Mouse (Mus musculus): ENCODE results near the gene Hint1. TPM values are rescaled to one million over a fixed set of nuclear protein-coding genes. Genes with fewer than 3 reads are reported as not detected.

Gene Hint1
- total RNA-seq (2018; cell fraction: chromatin; rRNA removed) = 10 to 100 TPM in 23 of 26 experiments, 1 to 10 TPM in 3; 8.1 to 84.4 (median 24.2) TPM
- 100 to 1,000 TPM; 354 to 532 (median 434) TPM for total RNA-seq (2018; cell fraction: cytosol; rRNA removed)
- total RNA-seq (2018; cell fraction: nucleus; rRNA removed) = 100 to 1,000 TPM in 15 of 26 experiments, 10 to 100 TPM in 11; 45.3 to 183 (median 105) TPM
- polyA plus RNA-seq (2018) = 231 to 631 TPM (median 515 TPM) in 3 replicates

- Histone ChIP-seq H3K79me2 (ENCODE audit: inconsistent target) (peaks cover 37% of the 10 kb centered on the region), H3K27ac (peak within 1 kb of the TSS; percentile 70), H3K4me3 (ENCODE audit: inconsistent target) (peak within 1 kb of the TSS; percentile 66), H3K36me3 (ENCODE audit: inconsistent target) (peaks cover 19% of the 10 kb centered on the region)
- WGBS (ENCODE audit: missing documents) = under 1% methylated on average over 89 of the region's 107 CpGs
These were observed at the start of gene Hint1 for GRCm38 (mm10) chr11:54866119-54867048. Hint1 (plus strand) TSS chr11:54866383.

DNA sequence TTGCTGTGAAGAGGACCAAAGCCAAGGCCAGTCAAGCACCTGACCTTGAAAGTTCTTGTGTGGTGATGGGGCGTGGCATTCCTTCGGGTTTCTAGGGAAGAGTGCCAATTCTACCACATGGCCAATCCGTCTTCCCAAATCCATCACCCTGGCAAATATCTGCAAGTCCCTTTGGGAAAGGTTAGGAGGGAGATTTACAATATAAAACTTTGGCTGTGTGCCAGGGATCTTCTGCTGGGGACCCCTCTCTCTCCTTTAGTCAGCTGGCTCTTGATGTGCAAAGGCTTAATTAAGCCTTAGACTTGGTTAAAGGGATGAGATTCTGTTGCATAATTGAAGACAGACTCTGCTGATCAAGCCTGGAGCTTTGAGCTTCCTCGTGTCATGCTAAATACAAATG is 48.7 kb upstream of the Hint1 start:
- no peak overlapping the region for H3K4me3 ChIP-seq (ENCODE audit: inconsistent target)
- no peak overlapping the region for H3K27ac ChIP-seq
- no peaks in the 10 kb centered on the region for H3K79me2 ChIP-seq (ENCODE audit: inconsistent target)
- no peaks in the 10 kb centered on the region for H3K36me3 ChIP-seq (ENCODE audit: inconsistent target)
- WGBS (ENCODE audit: missing documents) = 95% methylated on average over 4 of the region's 4 CpGs

DNA sequence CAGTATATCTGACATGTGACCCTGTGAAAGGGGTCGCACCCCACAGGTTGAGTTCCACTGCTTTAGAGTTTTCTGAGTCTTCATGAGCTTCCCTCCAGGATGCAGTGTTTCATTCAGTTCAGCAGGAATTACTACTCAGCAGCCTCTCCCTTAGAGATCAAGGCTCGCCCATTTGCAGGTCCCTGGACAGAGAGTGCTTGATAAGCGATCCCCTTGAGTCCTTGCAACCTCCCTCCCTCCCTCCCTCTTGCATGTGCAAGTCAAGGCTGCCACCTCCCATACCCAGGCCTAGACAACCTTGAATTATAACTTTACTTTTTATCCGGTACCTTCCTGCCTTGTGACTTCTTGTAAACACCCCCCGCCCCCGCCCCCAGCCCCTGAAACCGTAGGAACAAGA is 46.7 kb upstream of the Hint1 start:
- 93% methylated on average over 7 of the region's 7 CpGs for WGBS (ENCODE audit: missing documents)
- Histone ChIP-seq H3K27ac (no peak overlapping the region), H3K79me2 (ENCODE audit: inconsistent target) (no peaks in the 10 kb centered on the region), H3K36me3 (ENCODE audit: inconsistent target) (no peaks in the 10 kb centered on the region), H3K4me3 (ENCODE audit: inconsistent target) (no peak overlapping the region)

DNA sequence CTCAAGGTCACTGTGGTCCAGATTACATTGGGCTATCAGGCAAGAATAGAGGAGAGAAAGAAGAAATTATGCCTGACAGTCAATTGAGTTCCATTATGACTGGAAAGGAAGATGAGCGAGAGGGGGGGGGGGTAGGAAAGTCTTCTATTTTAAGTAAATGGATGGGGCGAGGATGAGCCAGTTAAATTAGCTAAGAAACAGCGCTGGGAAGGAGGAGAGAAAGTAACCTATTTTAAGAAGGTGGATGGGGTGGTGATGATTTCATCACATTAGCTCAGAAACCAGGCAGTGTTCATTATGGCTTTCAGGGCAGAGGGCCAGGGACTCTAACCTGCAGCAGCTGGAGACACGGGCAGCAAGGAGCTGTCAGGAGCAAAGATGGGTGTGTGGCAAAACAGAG is 42.7 kb upstream of the Hint1 start:
- WGBS (ENCODE audit: missing documents) = 90% methylated on average over 4 of the region's 4 CpGs
- H3K36me3 ChIP-seq (ENCODE audit: inconsistent target) = no peaks in the 10 kb centered on the region
- no peaks in the 10 kb centered on the region for H3K79me2 ChIP-seq (ENCODE audit: inconsistent target)
- H3K27ac ChIP-seq = no peak overlapping the region
- H3K4me3 ChIP-seq (ENCODE audit: inconsistent target) = no peak overlapping the region

- WGBS (ENCODE audit: missing documents) = 85% methylated on average over 4 of the region's 4 CpGs
- Histone ChIP-seq H3K27ac (no peak overlapping the region), H3K4me3 (ENCODE audit: inconsistent target) (no peak overlapping the region), H3K79me2 (ENCODE audit: inconsistent target) (no peaks in the 10 kb centered on the region), H3K36me3 (ENCODE audit: inconsistent target) (no peaks in the 10 kb centered on the region)
These were observed 40.4 kb upstream of the Hint1 start for GRCm38 (mm10) chr11:54825774-54826173.

- Histone ChIP-seq H3K4me3 (ENCODE audit: inconsistent target) (no peak overlapping the region), H3K36me3 (ENCODE audit: inconsistent target) (no peaks in the 10 kb centered on the region), H3K27ac (no peak overlapping the region), H3K79me2 (ENCODE audit: inconsistent target) (no peaks in the 10 kb centered on the region)
- WGBS (ENCODE audit: missing documents) = 86% methylated on average over 8 of the region's 8 CpGs
These were observed 39.4 kb upstream of the Hint1 start for GRCm38 (mm10) chr11:54826819-54827218.

DNA sequence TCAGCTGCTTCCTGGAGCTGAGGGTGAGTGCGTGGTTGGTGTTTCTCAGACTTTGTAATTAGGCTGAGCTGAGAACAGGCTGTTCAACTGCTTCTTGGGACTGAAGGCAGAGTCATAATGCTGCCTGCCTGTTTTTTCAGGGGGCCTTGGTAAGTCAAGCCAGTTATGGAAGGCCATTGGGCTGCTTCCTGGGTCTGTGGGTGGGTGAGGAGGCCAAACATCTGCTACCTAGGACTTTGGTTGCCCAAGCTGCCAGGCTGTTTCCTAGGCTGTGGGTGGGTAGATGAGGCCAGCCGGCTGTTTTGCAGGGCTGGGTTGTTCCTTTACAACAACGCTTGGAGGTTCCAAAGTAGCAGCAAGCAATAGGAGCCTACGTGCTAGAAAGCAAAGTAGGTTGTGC is 32.4 kb upstream of the Hint1 start:
- no peak overlapping the region for H3K27ac ChIP-seq
- no peaks in the 10 kb centered on the region for H3K36me3 ChIP-seq (ENCODE audit: inconsistent target)
- WGBS (ENCODE audit: missing documents) = 53% methylated on average over 4 of the region's 4 CpGs

DNA sequence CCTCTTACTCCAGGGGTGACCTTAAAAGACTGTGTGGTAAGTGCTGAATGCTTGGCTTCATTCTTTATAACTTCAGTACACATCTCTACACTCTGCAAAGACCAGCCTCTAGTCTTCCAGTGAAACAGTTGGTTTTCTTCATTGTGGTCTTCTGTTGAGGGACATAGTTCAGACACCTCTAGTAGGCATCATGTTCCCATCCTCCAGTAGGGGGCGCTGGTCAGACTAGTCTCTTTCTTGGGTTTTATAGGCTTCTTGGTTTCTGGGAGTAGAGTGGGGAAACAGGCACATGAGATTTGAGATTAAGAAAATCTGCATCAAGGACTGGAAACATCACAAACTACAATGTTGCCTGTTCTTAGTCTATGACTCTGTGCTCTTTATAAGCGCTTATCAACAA is 31.6 kb upstream of the Hint1 start:
- WGBS (ENCODE audit: missing documents) = 82% methylated on average over 2 of the region's 2 CpGs

More for the DNA sequence above, 32.4 kb upstream of the Hint1 start:
- no peak overlapping the region for H3K4me3 ChIP-seq (ENCODE audit: inconsistent target)
- H3K79me2 ChIP-seq (ENCODE audit: inconsistent target) = no peaks in the 10 kb centered on the region

GRCm38 (mm10) chr11:54836106-54836505 is 30.1 kb upstream of the Hint1 start:
- Histone ChIP-seq H3K4me3 (ENCODE audit: inconsistent target) (no peak overlapping the region), H3K27ac (no peak overlapping the region), H3K79me2 (ENCODE audit: inconsistent target) (no peaks in the 10 kb centered on the region), H3K36me3 (ENCODE audit: inconsistent target) (no peaks in the 10 kb centered on the region)
- 90% methylated on average over 9 of the region's 9 CpGs for WGBS (ENCODE audit: missing documents)

More for the DNA sequence above, 31.6 kb upstream of the Hint1 start:
- Histone ChIP-seq H3K79me2 (ENCODE audit: inconsistent target) (no peaks in the 10 kb centered on the region), H3K36me3 (ENCODE audit: inconsistent target) (no peaks in the 10 kb centered on the region), H3K27ac (no peak overlapping the region), H3K4me3 (ENCODE audit: inconsistent target) (no peak overlapping the region)

DNA sequence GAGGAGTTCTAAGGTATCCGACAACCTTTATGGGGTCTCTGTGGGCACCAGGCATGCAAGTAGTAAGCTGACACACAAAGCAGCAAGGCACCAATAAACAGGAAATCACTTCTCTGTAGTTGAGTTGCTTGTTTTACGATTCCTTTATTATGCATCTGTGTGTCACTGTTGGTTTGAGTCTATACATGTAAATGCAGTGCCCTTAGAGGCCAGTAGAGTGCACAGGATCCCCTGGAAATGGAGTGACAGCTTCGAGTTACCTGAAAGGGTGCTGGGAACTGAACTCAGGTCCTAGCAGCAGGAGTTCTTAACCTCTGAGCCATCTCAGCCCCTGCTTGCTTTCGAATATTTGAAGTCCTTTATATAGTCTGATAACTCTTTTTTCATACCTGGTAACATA is 26.5 kb upstream of the Hint1 start:
- Histone ChIP-seq H3K4me3 (ENCODE audit: inconsistent target) (no peak overlapping the region), H3K27ac (no peak overlapping the region), H3K36me3 (ENCODE audit: inconsistent target) (no peaks in the 10 kb centered on the region), H3K79me2 (ENCODE audit: inconsistent target) (no peaks in the 10 kb centered on the region)
- 90% methylated on average over 4 of the region's 4 CpGs for WGBS (ENCODE audit: missing documents)

DNA sequence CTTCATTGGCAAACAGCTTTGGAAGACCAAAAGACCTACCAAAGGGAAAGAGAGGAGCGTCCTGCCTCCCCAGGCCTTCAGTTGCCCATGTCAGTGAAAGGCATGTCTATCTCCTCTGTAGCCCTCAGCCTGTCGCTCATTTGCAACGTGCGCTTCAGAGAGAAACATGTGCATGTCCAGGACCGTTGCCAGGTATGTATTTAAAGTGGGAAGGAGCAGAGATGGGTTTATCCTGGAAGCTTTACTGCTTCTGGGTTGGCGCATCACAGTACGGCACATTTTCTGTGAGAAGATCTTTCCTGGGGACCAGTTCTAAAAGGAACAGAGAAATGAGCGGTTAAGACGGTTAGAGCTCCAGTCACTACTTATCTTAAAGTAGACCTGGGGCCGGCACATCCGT is 25.3 kb upstream of the Hint1 start:
- Histone ChIP-seq H3K79me2 (ENCODE audit: inconsistent target) (no peaks in the 10 kb centered on the region), H3K27ac (no peak overlapping the region), H3K36me3 (ENCODE audit: inconsistent target) (no peaks in the 10 kb centered on the region), H3K4me3 (ENCODE audit: inconsistent target) (no peak overlapping the region)
- 95% methylated on average over 11 of the region's 11 CpGs for WGBS (ENCODE audit: missing documents)

GRCm38 (mm10) chr11:54844424-54844823 is 21.8 kb upstream of the Hint1 start:
- WGBS (ENCODE audit: missing documents) = 24% methylated on average over 7 of the region's 9 CpGs

GRCm38 (mm10) chr11:54844959-54845358 is 21.2 kb upstream of the Hint1 start:
- Histone ChIP-seq H3K79me2 (ENCODE audit: inconsistent target) (no peaks in the 10 kb centered on the region), H3K36me3 (ENCODE audit: inconsistent target) (no peaks in the 10 kb centered on the region), H3K27ac (no peak overlapping the region), H3K4me3 (ENCODE audit: inconsistent target) (no peak overlapping the region)
- WGBS (ENCODE audit: missing documents) = 51% methylated on average over 5 of the region's 5 CpGs

More at GRCm38 (mm10) chr11:54844424-54844823, 21.8 kb upstream of the Hint1 start:
- H3K36me3 ChIP-seq (ENCODE audit: inconsistent target) = no peaks in the 10 kb centered on the region
- H3K27ac ChIP-seq = no peak overlapping the region
- H3K79me2 ChIP-seq (ENCODE audit: inconsistent target) = no peaks in the 10 kb centered on the region
- H3K4me3 ChIP-seq (ENCODE audit: inconsistent target) = no peak overlapping the region

DNA sequence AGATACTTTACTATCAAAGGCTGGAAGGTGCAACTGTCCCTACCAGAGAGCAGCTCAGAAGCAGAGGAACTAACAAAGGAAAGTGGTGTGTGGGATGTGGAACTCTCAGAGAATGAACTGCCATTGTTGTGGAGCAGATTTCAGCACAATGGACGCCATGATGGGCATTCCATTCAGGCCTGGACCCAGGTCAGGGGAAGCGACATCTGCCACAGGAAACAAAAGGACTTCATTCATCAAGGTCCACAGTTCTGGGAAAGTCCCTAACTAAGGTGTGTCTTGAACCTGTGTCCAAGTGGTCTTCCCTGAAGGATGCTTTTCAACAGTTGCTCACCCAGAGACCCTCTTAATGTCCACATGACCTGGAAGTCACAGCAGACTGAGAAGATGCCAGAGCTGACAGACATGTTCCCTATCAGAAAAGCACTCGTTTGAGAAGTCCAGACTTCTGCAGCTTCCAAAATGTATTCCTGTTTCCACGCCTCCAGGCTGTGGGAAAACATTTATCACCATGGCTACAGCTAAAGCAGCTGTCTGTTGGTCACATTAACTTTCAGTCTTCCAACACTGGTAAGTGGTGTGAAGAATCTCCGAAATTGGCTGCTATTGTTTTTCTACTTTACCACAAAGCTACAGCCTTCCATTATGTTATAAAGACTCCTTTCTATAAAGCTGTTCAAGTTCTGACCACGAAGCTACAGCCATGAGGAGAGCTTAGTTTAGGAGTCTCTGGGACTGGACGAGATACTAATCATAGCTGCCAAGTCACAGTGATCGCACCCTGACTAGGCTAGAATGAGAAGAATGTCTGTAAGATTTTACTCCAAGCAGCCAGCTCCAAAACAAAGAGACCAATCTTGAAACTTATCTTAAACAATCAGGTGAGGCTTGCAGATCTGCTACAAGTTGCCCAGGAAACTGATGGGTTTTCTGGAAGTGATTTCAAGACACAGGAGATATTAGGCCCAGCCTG is 20.4 kb upstream of the Hint1 start:
- WGBS (ENCODE audit: missing documents) = 94% methylated on average over 8 of the region's 8 CpGs
- Histone ChIP-seq H3K4me3 (ENCODE audit: inconsistent target) (no peak overlapping the region), H3K79me2 (ENCODE audit: inconsistent target) (no peaks in the 10 kb centered on the region), H3K36me3 (ENCODE audit: inconsistent target) (no peaks in the 10 kb centered on the region), H3K27ac (no peak overlapping the region)

All from macrophage (primary cell).